Mouse (Mus musculus): ENCODE data around the gene C1ra.
"Not testable (repeated sequence)": the region's sequence is repeated elsewhere in the genome, so short reads cannot be mapped to it uniquely, and the experiment has no call there.

The C1ra gene

GRCm38 (mm10) chr6:124512355-124512836 lies at the start of gene C1ra:
C1ra (plus strand) TSS chr6:124512405.
- in situ Hi-C loops (cut with MboI; ENCODE audit: low sequenced_read_pairs), result no loop called here

GRCm38 (mm10) chr6:124463881-124464291 lies 48.3 kb upstream of the C1ra start:
- in situ Hi-C loops (cut with MboI; ENCODE audit: low sequenced_read_pairs), result no loop called here

- in situ Hi-C loops (cut with MboI; ENCODE audit: low sequenced_read_pairs), result no loop called here
Measured at GRCm38 (mm10) chr6:124464305-124465271, 47.6 kb upstream of the C1ra start, which contains the start of gene Clstn3. Clstn3 (minus strand) TSS chr6:124464794.

GRCm38 (mm10) chr6:124465299-124465698 lies 46.9 kb upstream of the C1ra start:
- in situ Hi-C loops (cut with MboI; ENCODE audit: low sequenced_read_pairs), result no loop called here

GRCm38 (mm10) chr6:124465729-124466128 lies 46.5 kb upstream of the C1ra start:
- in situ Hi-C loops (cut with MboI; ENCODE audit: low sequenced_read_pairs), result no loop called here

- in situ Hi-C loops (cut with MboI; ENCODE audit: low sequenced_read_pairs), result no loop called here
Measured at GRCm38 (mm10) chr6:124471121-124471520, 41.1 kb upstream of the C1ra start.

GRCm38 (mm10) chr6:124471783-124472638 lies 40.2 kb upstream of the C1ra start:
- in situ Hi-C loops (cut with MboI; ENCODE audit: low sequenced_read_pairs), result not testable (repeated sequence)

- in situ Hi-C loops (cut with MboI; ENCODE audit: low sequenced_read_pairs), result no loop called here
Measured at GRCm38 (mm10) chr6:124472801-124473200, 39.4 kb upstream of the C1ra start.

GRCm38 (mm10) chr6:124474621-124475020 lies 37.6 kb upstream of the C1ra start:
- in situ Hi-C loops (cut with MboI; ENCODE audit: low sequenced_read_pairs), result no loop called here

- in situ Hi-C loops (cut with MboI; ENCODE audit: low sequenced_read_pairs), result not testable (repeated sequence)
Measured at GRCm38 (mm10) chr6:124475335-124476075, 36.7 kb upstream of the C1ra start.

- in situ Hi-C loops (cut with MboI; ENCODE audit: low sequenced_read_pairs), result no loop called here
Measured at GRCm38 (mm10) chr6:124476216-124476615, 36.0 kb upstream of the C1ra start.

GRCm38 (mm10) chr6:124476796-124477195 lies 35.4 kb upstream of the C1ra start:
- in situ Hi-C loops (cut with MboI; ENCODE audit: low sequenced_read_pairs), result no loop called here

GRCm38 (mm10) chr6:124477221-124477655 lies 35.0 kb upstream of the C1ra start:
- in situ Hi-C loops (cut with MboI; ENCODE audit: low sequenced_read_pairs), result no loop called here

- in situ Hi-C loops (cut with MboI; ENCODE audit: low sequenced_read_pairs), result no loop called here
Measured at GRCm38 (mm10) chr6:124477922-124478651, 34.1 kb upstream of the C1ra start.

- in situ Hi-C loops (cut with MboI; ENCODE audit: low sequenced_read_pairs), result no loop called here
Measured at GRCm38 (mm10) chr6:124478874-124479572, 33.2 kb upstream of the C1ra start.

- in situ Hi-C loops (cut with MboI; ENCODE audit: low sequenced_read_pairs), result no loop called here
Measured at GRCm38 (mm10) chr6:124479573-124479930, 32.7 kb upstream of the C1ra start.

- in situ Hi-C loops (cut with MboI; ENCODE audit: low sequenced_read_pairs), result no loop called here
Measured at GRCm38 (mm10) chr6:124480295-124480694, 31.9 kb upstream of the C1ra start.

- in situ Hi-C loops (cut with MboI; ENCODE audit: low sequenced_read_pairs), result no loop called here
Measured at GRCm38 (mm10) chr6:124481571-124481970, 30.6 kb upstream of the C1ra start.

GRCm38 (mm10) chr6:124483831-124484230 lies 28.4 kb upstream of the C1ra start:
- in situ Hi-C loops (cut with MboI; ENCODE audit: low sequenced_read_pairs), result not testable (repeated sequence)
